Mouse (Mus musculus) cerebellum, postnatal 4 days (tissue): ENCODE results near the gene Lin9.

Experiments
- DNase-seq, 2 experiments: peaks; one replicate each; pipeline ENCODE4 v3.0.0; 2022; ENCODE audit warnings: low spot score in 2 of 2, mixed read lengths in 1 of 2

Lin9 gene

GRCm38 (mm10) chr1:180707813-180708212 lies 66.9 kb downstream of the Lin9 start:
- no peak for DNase-seq

GRCm38 (mm10) chr1:180708935-180709776 lies 68.2 kb downstream of the Lin9 start:
- DNase-seq, result no peak

GRCm38 (mm10) chr1:180718756-180719155 lies 77.8 kb downstream of the Lin9 start:
- no peak for DNase-seq

- DNase-seq, result no peak
Observed at GRCm38 (mm10) chr1:180719483-180719882, 78.5 kb downstream of the Lin9 start.

GRCm38 (mm10) chr1:180719951-180720689 lies 79.2 kb downstream of the Lin9 start:
- DNase-seq, result peak; percentile 73 to 91

GRCm38 (mm10) chr1:180722608-180723007 lies 81.7 kb downstream of the Lin9 start:
- no peak for DNase-seq

- DNase-seq, result no peak
Observed at GRCm38 (mm10) chr1:180723701-180724238, 82.8 kb downstream of the Lin9 start.

- peak; percentile 77 to 88 for DNase-seq
Observed at GRCm38 (mm10) chr1:180725704-180726179, 84.8 kb downstream of the Lin9 start, which contains the start of gene Acbd3. TSS of gene Acbd3 (plus strand) at chr1:180726043.

- DNase-seq, result no peak
Observed at GRCm38 (mm10) chr1:180726183-180726582, 85.2 kb downstream of the Lin9 start.

- no peak for DNase-seq
Observed at GRCm38 (mm10) chr1:180729231-180729630, 88.3 kb downstream of the Lin9 start.
